ENCODE assay signal across 9 mouse cellular contexts in the genomic region with DNA sequence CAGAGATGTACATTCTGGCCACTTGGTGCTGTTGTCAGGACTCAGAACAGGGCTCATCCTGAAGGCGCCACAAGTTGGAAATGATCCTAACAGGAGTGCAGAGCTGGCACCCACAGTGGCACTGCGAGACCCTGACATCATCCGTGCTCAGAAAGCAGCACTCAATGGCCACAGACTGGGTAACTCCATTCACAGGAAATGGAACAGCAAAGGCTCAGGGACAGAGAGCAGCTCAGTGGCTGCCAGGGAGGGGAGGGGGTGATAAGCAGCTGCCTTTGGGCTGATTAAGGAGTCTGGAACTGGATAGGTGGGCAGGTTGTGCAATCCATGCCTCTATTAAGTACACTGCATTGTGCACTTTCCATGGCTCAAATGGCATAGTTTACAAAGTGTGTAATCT. TPM values are rescaled to one million over a fixed set of nuclear protein-coding genes. Genes with fewer than 3 reads are reported as not detected.
DNase-seq lines count a peak whose midpoint lies in the region; ATAC-seq and TF ChIP-seq lines count a peak whose summit lies in the region.
"Had no signal": no experiment of that assay in that cellular context is flagged by ENCODE, and none has a peak within 500 bp of the region (broad histone marks: within the 10 kb centered on the region; RNA-seq: fewer than 3 reads in every experiment).

No protein-coding gene starts in this region.

- ATAC-seq in forebrain, embryonic 14.5 days, result no peak
- ATAC-seq in monocyte, adult 5-6 weeks (replicated peaks; ENCODE audit: insufficient number of reproducible peaks, low FRiP score, low TSS enrichment, poor library complexity, severe bottlenecking), result no peak

- no peaks in the 10 kb centered on the region for H3K27me3 ChIP-seq in forebrain, embryonic 14.5 days (replicated peaks; ENCODE audit: control insufficient read depth, insufficient read depth, low read length)

- H3K9ac ChIP-seq in forebrain, embryonic 14.5 days (ENCODE audit: low read length), result no peak overlapping the region

- H3K4me3 ChIP-seq in layer of hippocampus, adult 2 months, result no peak overlapping the region
- no peak overlapping the region for H3K4me3 ChIP-seq in forebrain, embryonic 14.5 days (ENCODE audit: low read depth, low read length)

- H3K4me1 ChIP-seq in forebrain, embryonic 14.5 days (ENCODE audit: control insufficient read depth, insufficient read depth, low read length), result peaks cover 91% of the 10 kb centered on the region

- peak overlapping the region; percentile 93; the same call in 1 of the 2 replicates for H3K27ac ChIP-seq in layer of hippocampus, adult 2 months
- H3K27ac ChIP-seq in forebrain, embryonic 14.5 days (ENCODE audit: low read depth, low read length), result peak overlapping the region; percentile 55

- no peak for DNase-seq in layer of hippocampus, adult 2 months (ENCODE audit: low spot score in 2 of 2)
- DNase-seq in layer of hippocampus, adult 11-12 months (ENCODE audit: low spot score), result no peak
- DNase-seq in NIH3T3 (ENCODE audit: low read depth) (peak; percentile 20), adipocyte (ENCODE audit: low spot score) (no peak)
- DNase-seq in forebrain, embryonic 14.5 days (ENCODE audit: low spot score), result peak; percentile 53
- DNase-seq in lung, postnatal 36 days, result peak; percentile 75
- DNase-seq in right cerebral cortex, postnatal 10 days (ENCODE audit: low spot score in 2 of 2), result no peak
- DNase-seq: cerebellum, adult 8-10 months had no signal

- H3K9me3 ChIP-seq in forebrain, embryonic 14.5 days (replicated peaks; ENCODE audit: control insufficient read depth, low read length), result no peaks in the 10 kb centered on the region

- peaks cover 9% of the 10 kb centered on the region; the same call in 1 of the 2 replicates for H3K36me3 ChIP-seq in forebrain, embryonic 14.5 days (ENCODE audit: control insufficient read depth, insufficient read depth, low read length)

- 53% methylated on average over 3 of the region's 3 CpGs for WGBS in forebrain, embryonic 14.5 days

- H3K4me2 ChIP-seq in forebrain, embryonic 14.5 days (ENCODE audit: low read length), result peak overlapping the region; percentile 23; the same call in 1 of the 2 replicates

- no peak for TF ChIP-seq CTCF in layer of hippocampus, adult 2 months (conservative IDR thresholded peaks at IDR 0.05)

RNA-seq across cellular contexts. Expression of gene Notch1, which starts 20.0 kb away (rescaled TPM):
- total RNA-seq in layer of hippocampus, adult 2 months (2021), result 10 to 100 TPM; 32.7 to 35.7 TPM
- polyA plus RNA-seq in forebrain, embryonic 14.5 days (2014; fragmentation: Nextera tagmentation; extraction: Ambion mirVana), result 30.3 and 32.3 TPM in 2 replicates
- total RNA-seq in monocyte, adult 5-6 weeks (2017), result 11.6 to 22.2 TPM (median 13.8 TPM) in 3 replicates

RNA-seq across cellular contexts. Expression of gene Sec16a, which starts 51.4 kb away (rescaled TPM):
- 10 to 100 TPM; 49.3 to 51.3 TPM for total RNA-seq in layer of hippocampus, adult 2 months (2021)
- polyA plus RNA-seq in forebrain, embryonic 14.5 days (2014; fragmentation: Nextera tagmentation; extraction: Ambion mirVana), result 23.4 and 24.6 TPM in 2 replicates
- 40.0 to 69.7 TPM (median 50.1 TPM) in 3 replicates for total RNA-seq in monocyte, adult 5-6 weeks (2017)

Comparison
In these comparisons a context has a peak if more than half of its experiments do, and no peak if none do; other contexts are left out.
1. DNase-seq: peak in NIH3T3 (single experiment), forebrain, embryonic 14.5 days (single experiment) and lung, postnatal 36 days (single experiment); none in layer of hippocampus, adult 2 months (0 of 2), layer of hippocampus, adult 11-12 months (single experiment), right cerebral cortex, postnatal 10 days (0 of 2) and adipocyte (single experiment).